Mouse (Mus musculus): ENCODE results near the gene 1700016D06Rik. TPM values are rescaled to one million over a fixed set of nuclear protein-coding genes. Genes with fewer than 3 reads are reported as not detected.

Gene 1700016D06Rik
- polyA plus RNA-seq, 1 experiment from 2014 or later = not detected

DNA sequence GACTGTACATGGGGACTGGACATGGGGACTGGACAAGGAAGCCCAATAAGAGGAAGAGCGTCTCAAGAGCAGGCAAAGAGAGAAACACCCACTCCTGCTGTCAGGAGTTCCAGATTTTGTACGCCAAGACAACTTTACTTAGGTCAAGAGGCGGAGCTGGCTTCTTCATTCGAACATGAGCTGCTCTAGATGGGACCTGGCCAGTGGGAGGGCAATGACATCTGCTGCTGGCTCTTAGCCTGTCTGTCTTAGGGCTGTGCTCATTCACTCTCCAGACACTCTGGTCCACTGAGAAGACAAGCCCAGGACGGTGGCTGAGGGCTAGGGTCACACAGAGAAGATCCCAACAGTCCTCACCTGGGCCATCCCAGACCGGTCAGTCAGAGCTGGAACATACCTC lies 36.2 kb upstream of the 1700016D06Rik start:
- no peak overlapping the region for H3K4me3 ChIP-seq (ENCODE audit: low read depth, low read length)
- no peak for TF ChIP-seq CTCF (IDR thresholded peaks at IDR 0.05; ENCODE audit: low read depth)
- no peaks in the 10 kb centered on the region for H3K27me3 ChIP-seq (ENCODE audit: insufficient read depth, low read length)
- H3K36me3 ChIP-seq (replicated peaks; ENCODE audit: insufficient read depth, low read length) = 0 out of 2 replicates have a peak, but pooled peaks cover 4% of the 10 kb centered on the region
- no peak overlapping the region for H3K27ac ChIP-seq (ENCODE audit: low read depth)
- H3K4me2 ChIP-seq (ENCODE audit: low read depth, low read length) = no peak overlapping the region
- DNase-seq (no peak), ATAC-seq (no peak)
- WGBS (ENCODE audit: insufficient replicate concordance) = 69% methylated on average over 6 of the region's 6 CpGs
- no peaks in the 10 kb centered on the region for H3K9me3 ChIP-seq (ENCODE audit: low read length)
- peaks cover 19% of the 10 kb centered on the region for H3K4me1 ChIP-seq (ENCODE audit: insufficient read depth)
- H3K9ac ChIP-seq (replicated peaks) = no peak overlapping the region

DNA sequence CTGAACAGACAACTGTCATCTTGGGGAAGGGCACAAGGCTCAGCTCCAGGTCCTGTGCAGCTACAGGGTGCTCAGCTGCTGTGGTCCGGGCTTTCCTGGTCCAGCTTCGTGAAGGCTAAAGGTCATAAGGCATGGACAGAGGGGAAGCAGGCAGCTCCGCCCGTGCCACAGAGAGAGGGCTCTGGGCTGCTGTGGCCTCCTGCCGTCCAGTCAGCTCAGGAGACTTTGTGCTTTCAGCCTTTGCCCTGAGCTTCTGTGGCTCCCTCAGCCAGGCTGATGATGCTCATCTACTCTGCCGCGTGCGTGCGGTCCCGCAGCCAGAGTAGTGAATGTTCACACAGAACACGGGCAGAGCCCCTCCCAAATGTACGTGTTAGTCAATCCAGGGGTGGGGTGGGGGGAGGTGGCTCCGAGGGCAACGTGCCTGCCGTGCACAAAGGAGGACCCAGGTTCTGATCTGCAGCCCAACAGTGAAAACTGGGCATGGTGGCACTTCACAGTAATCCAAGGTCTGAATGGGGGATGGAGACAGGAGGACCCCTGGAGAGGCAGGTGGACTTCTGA lies 34.9 kb upstream of the 1700016D06Rik start:
- DNase-seq = peak; percentile 39
- ATAC-seq = peak; percentile 84
- no peak overlapping the region for H3K4me3 ChIP-seq (ENCODE audit: low read depth, low read length)
- no peaks in the 10 kb centered on the region for H3K27me3 ChIP-seq (ENCODE audit: insufficient read depth, low read length)
- WGBS (ENCODE audit: insufficient replicate concordance) = 70% methylated on average over 15 of the region's 15 CpGs
- TF ChIP-seq EP300 (IDR thresholded peaks at IDR 0.05; ENCODE audit: low read depth) (no peak), CTCF (IDR thresholded peaks at IDR 0.05; ENCODE audit: low read depth) (0 out of 2 replicates have a peak, but pooled peaks have one; percentile 7)
- H3K27ac ChIP-seq (ENCODE audit: low read depth) = peak overlapping the region; percentile 67; the same call in 1 of the 2 replicates
- no peak overlapping the region for H3K9ac ChIP-seq (replicated peaks)
- 0 out of 2 replicates have a peak, but pooled peaks cover 4% of the 10 kb centered on the region for H3K36me3 ChIP-seq (replicated peaks; ENCODE audit: insufficient read depth, low read length)
- no peaks in the 10 kb centered on the region for H3K9me3 ChIP-seq (ENCODE audit: low read length)
- peaks cover 13% of the 10 kb centered on the region for H3K4me1 ChIP-seq (ENCODE audit: insufficient read depth)
- peak overlapping the region; percentile 22; the same call in 1 of the 2 replicates for H3K4me2 ChIP-seq (ENCODE audit: low read depth, low read length)

DNA sequence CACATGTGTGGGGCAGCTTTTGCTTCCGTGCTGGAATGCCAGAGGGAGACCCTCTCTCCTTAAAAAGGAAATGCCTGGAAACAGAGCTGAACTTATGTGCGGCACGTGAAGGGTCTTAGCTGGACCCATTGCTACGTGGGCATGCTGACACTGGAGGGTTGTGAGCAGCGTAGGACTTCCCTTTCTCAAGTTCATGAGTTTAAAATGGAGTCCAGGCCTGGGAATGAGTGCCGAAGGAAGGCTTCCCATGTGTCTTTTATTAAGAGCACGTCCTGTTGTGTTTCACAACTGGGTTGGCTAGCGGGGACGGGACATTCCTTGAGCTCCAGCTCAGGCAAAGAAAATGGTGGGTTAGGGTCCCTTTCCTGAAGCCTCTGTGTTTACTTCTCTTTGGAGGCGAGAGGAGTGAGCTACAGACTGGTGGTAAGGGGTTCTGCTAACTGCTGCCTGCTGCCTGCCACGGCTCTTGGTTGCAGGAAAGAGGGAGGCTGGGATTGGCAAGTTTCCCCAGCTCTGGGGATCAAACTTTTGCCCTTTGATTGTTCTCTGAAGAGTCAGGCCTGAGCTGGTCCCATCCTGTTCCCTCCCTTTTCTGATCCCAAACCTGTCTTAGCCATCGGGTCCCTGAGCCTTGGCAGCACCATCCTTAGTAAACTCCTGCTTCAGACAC lies 29.5 kb upstream of the 1700016D06Rik start:
- H3K9me3 ChIP-seq (ENCODE audit: low read length) = no peaks in the 10 kb centered on the region
- 0 out of 2 replicates have a peak, but pooled peaks cover 4% of the 10 kb centered on the region for H3K36me3 ChIP-seq (replicated peaks; ENCODE audit: insufficient read depth, low read length)
- H3K9ac ChIP-seq (replicated peaks) = no peak overlapping the region
- H3K27ac ChIP-seq (ENCODE audit: low read depth) = peak overlapping the region; percentile 51
- ATAC-seq (no peak), DNase-seq (no peak)
- peak overlapping the region; percentile 35 for H3K4me2 ChIP-seq (ENCODE audit: low read depth, low read length)
- 56% methylated on average over 12 of the region's 12 CpGs for WGBS (ENCODE audit: insufficient replicate concordance)
- TF ChIP-seq CTCF (IDR thresholded peaks at IDR 0.05; ENCODE audit: low read depth) = no peak
- peaks cover 24% of the 10 kb centered on the region for H3K27me3 ChIP-seq (ENCODE audit: insufficient read depth, low read length)
- peaks cover 12% of the 10 kb centered on the region; the same call in 1 of the 2 replicates for H3K4me1 ChIP-seq (ENCODE audit: insufficient read depth)
- H3K4me3 ChIP-seq (ENCODE audit: low read depth, low read length) = no peak overlapping the region

DNA sequence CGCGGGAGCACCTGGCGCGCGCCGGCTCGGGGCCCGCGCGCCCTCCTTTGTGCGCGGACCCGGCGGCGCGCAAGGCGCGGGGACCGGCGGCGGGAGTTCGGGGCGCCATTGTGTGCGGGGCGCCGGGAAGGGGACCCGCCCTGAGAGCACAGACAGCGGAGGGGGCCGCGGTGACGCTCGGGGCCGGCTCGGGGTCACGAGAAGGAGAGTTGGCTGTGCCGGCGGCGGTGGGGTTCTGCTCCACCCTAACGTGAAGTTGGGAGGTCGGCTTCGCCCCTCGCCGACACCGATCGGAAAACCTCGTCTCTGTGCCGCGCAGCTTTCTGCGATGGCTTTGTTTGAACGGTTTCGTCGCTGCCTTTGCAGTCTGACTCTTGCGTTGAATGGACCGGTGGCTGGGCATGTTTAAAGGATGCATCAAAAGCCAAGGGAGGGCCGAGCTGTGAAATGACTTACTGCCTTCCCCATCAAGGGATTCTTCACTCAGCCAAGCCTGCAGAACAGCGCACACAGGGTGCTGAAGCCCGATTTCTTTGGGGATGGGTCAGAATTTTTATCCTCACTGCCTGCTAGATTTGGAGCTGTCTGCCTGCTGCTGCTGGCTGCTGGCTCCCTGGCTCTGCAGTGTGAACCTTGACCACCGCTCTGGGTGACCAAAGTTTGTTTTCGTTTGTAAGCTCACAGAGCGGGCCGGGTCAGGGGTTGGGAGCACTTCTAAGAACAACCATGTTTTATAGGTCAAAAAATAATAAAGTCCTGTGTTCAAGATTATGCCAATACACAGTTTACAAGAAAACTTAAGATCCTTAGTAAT lies 27.8 kb upstream of the 1700016D06Rik start:
- Histone ChIP-seq H3K9ac (replicated peaks) (peak overlapping the region; percentile 76), H3K36me3 (replicated peaks; ENCODE audit: insufficient read depth, low read length) (0 out of 2 replicates have a peak, but pooled peaks cover under 1% of the 10 kb centered on the region), H3K27ac (ENCODE audit: low read depth) (peak overlapping the region; percentile 95), H3K4me1 (ENCODE audit: insufficient read depth) (peaks cover 9% of the 10 kb centered on the region; the same call in 1 of the 2 replicates), H3K9me3 (ENCODE audit: low read length) (no peaks in the 10 kb centered on the region), H3K4me2 (ENCODE audit: low read depth, low read length) (peak overlapping the region; percentile 70), H3K27me3 (ENCODE audit: insufficient read depth, low read length) (peaks cover 31% of the 10 kb centered on the region), H3K4me3 (ENCODE audit: low read depth, low read length) (peak overlapping the region; percentile 57)
- ATAC-seq (peak; percentile 76), DNase-seq (peak; percentile 64)
- 5% methylated on average over 53 of the region's 61 CpGs for WGBS (ENCODE audit: insufficient replicate concordance)
- TF ChIP-seq CTCF (IDR thresholded peaks at IDR 0.05; ENCODE audit: low read depth) (no peak), EP300 (IDR thresholded peaks at IDR 0.05; ENCODE audit: low read depth) (no peak)

DNA sequence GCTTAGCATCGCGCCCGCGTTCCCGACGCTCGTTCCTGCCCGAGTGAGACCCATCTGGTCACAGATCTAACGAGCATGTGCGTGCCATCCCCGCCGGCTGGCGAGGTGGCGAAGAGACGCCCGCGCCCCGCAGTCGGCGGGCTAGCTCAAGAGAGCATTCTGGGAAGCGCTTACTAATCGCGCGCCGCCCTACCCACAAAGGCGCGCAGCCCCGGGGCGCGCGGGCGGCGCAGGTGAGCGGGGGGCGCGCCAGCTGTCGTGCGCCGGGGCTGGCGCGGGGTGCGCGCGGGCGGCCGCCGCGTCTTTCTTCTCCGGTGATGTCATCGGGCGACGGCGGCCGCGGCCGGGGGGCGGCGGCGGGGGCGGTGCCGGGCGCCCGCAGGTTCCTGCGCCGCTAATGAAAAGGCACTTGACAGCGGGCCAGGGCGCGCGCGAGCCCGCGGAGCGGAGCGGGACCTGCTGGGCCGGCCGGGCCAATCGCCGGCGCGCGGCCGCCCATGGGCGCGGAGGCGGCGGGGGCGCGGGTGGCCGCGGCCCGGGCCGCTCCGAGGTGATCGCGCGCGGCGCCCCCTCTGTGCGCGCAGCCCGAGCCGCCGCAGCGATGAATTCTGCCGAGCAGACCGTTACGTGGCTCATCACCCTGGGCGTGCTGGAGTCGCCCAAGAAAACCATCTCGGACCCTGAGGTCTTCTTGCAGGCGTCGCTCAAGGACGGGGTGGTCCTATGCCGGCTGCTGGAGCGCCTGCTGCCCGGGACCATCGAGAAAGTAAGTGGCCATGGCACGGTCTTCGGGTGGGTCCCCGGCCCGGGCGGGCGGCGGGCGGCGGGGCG lies 27.0 kb upstream of the 1700016D06Rik start, which contains the start of gene Arhgef7:
TSS of gene Arhgef7 (plus strand) at position 71 of the 831 bp plus-strand sequence.
- under 1% methylated on average over 85 of the region's 127 CpGs for WGBS (ENCODE audit: insufficient replicate concordance)
- H3K27ac ChIP-seq (ENCODE audit: low read depth) = peak within 1 kb of the TSS; percentile 95

More for the DNA sequence above, 27.0 kb upstream of the 1700016D06Rik start, which contains the start of gene Arhgef7:
- peak within 1 kb of the TSS; percentile 76 for H3K9ac ChIP-seq (replicated peaks)
- H3K4me1 ChIP-seq (ENCODE audit: insufficient read depth) = peaks cover 9% of the 10 kb centered on the region; the same call in 1 of the 2 replicates
- H3K36me3 ChIP-seq (replicated peaks; ENCODE audit: insufficient read depth, low read length) = no peaks in the 10 kb centered on the region
- peaks cover 31% of the 10 kb centered on the region for H3K27me3 ChIP-seq (ENCODE audit: insufficient read depth, low read length)
- H3K4me2 ChIP-seq (ENCODE audit: low read depth, low read length) = peak within 1 kb of the TSS; percentile 70
- peak; percentile 85 for ATAC-seq
- TF ChIP-seq CTCF (IDR thresholded peaks at IDR 0.05; ENCODE audit: low read depth) (no peak), EP300 (IDR thresholded peaks at IDR 0.05; ENCODE audit: low read depth) (no peak)
- H3K9me3 ChIP-seq (ENCODE audit: low read length) = no peaks in the 10 kb centered on the region
- peak within 1 kb of the TSS; percentile 57 for H3K4me3 ChIP-seq (ENCODE audit: low read depth, low read length)
- DNase-seq = peak; percentile 68
